Comparison of ENCODE assay signal across 8 mouse cellular contexts in genomic region chr8:84913960-84914359, GRCm38 (mm10). TPM values are rescaled to one million over a fixed set of nuclear protein-coding genes. Genes with fewer than 3 reads are reported as not detected.
DNase-seq lines count a peak whose midpoint lies in the region; ATAC-seq lines count a peak whose summit lies in the region.

No protein-coding gene starts in this region.

- WGBS in hindbrain, embryonic 12.5 days, result 34% methylated on average over 4 of the region's 4 CpGs
- WGBS in hindbrain, embryonic 16.5 days, result 24% methylated on average over 4 of the region's 4 CpGs
- 20% methylated on average over 4 of the region's 4 CpGs for WGBS in lung, embryonic 15.5 days

- DNase-seq in NIH3T3 (ENCODE audit: low read depth), result peak; percentile 31
- DNase-seq in thymus, postnatal 14 days, result peak; percentile 56
- no peak for DNase-seq in cerebellum, adult 11-12 months
- DNase-seq in left cerebral cortex, postnatal 36 days (ENCODE audit: low spot score in 2 of 2), result no peak

- H3K36me3 ChIP-seq in hindbrain, embryonic 12.5 days, result peaks cover 81% of the 10 kb centered on the region
- peaks cover 58% of the 10 kb centered on the region for H3K36me3 ChIP-seq in hindbrain, embryonic 16.5 days (ENCODE audit: control insufficient read depth, insufficient read depth, low read length)
- peaks cover 42% of the 10 kb centered on the region for H3K36me3 ChIP-seq in erythroblast, embryonic 14.5 days (ENCODE audit: control insufficient read depth)
- no peaks in the 10 kb centered on the region; the same call in 1 of the 2 replicates for H3K36me3 ChIP-seq in lung, embryonic 15.5 days

- intact Hi-C loops in left cerebral cortex, postnatal 36 days (cut with DNase I), result no loop called here

- ATAC-seq in hindbrain, embryonic 12.5 days (ENCODE audit: low FRiP score), result no peak
- ATAC-seq in hindbrain, embryonic 16.5 days, result no peak
- no peak for ATAC-seq in lung, embryonic 15.5 days (ENCODE audit: borderline replicate concordance, extremely low read depth, low FRiP score, low TSS enrichment)

- H3K27ac ChIP-seq in hindbrain, embryonic 12.5 days, result no peak overlapping the region
- no peak overlapping the region for H3K27ac ChIP-seq in hindbrain, embryonic 16.5 days (ENCODE audit: low read depth, low read length)
- H3K27ac ChIP-seq in lung, embryonic 15.5 days, result no peak overlapping the region

- H3K4me1 ChIP-seq in hindbrain, embryonic 12.5 days, result peaks cover 16% of the 10 kb centered on the region
- peaks cover 2% of the 10 kb centered on the region; the same call in 1 of the 2 replicates for H3K4me1 ChIP-seq in hindbrain, embryonic 16.5 days (ENCODE audit: control insufficient read depth, insufficient read depth, low read depth, low read length)
- peaks cover 72% of the 10 kb centered on the region for H3K4me1 ChIP-seq in erythroblast, embryonic 14.5 days (ENCODE audit: control insufficient read depth)
- H3K4me1 ChIP-seq in lung, embryonic 15.5 days, result peaks cover 19% of the 10 kb centered on the region

- no peak overlapping the region; the same call in 1 of the 2 replicates for H3K4me3 ChIP-seq in hindbrain, embryonic 12.5 days
- no peak overlapping the region for H3K4me3 ChIP-seq in hindbrain, embryonic 16.5 days (ENCODE audit: low read length)
- H3K4me3 ChIP-seq in erythroblast, embryonic 14.5 days (replicated peaks), result peak overlapping the region; percentile 75
- H3K4me3 ChIP-seq in lung, embryonic 15.5 days, result peak overlapping the region; percentile 43; the same call in 1 of the 2 replicates

- peaks cover 99% of the 10 kb centered on the region for H3K27me3 ChIP-seq in hindbrain, embryonic 12.5 days
- peaks cover 2% of the 10 kb centered on the region; the same call in 1 of the 2 replicates for H3K27me3 ChIP-seq in hindbrain, embryonic 16.5 days (replicated peaks; ENCODE audit: control insufficient read depth, insufficient read depth, low read length)
- H3K27me3 ChIP-seq in erythroblast, embryonic 14.5 days (ENCODE audit: control insufficient read depth), result peaks cover 33% of the 10 kb centered on the region
- H3K27me3 ChIP-seq in lung, embryonic 15.5 days, result peaks cover 68% of the 10 kb centered on the region

- H3K4me2 ChIP-seq in hindbrain, embryonic 12.5 days (replicated peaks), result peak overlapping the region; percentile 55
- H3K4me2 ChIP-seq in hindbrain, embryonic 16.5 days (ENCODE audit: low read length), result no peak overlapping the region
- peak overlapping the region; percentile 75 for H3K4me2 ChIP-seq in lung, embryonic 15.5 days

- H3K9me3 ChIP-seq in hindbrain, embryonic 12.5 days (replicated peaks), result no peaks in the 10 kb centered on the region
- no peaks in the 10 kb centered on the region for H3K9me3 ChIP-seq in hindbrain, embryonic 16.5 days (ENCODE audit: control insufficient read depth, low read length)
- no peaks in the 10 kb centered on the region for H3K9me3 ChIP-seq in erythroblast, embryonic 14.5 days (ENCODE audit: control insufficient read depth, low read length)
- H3K9me3 ChIP-seq in lung, embryonic 15.5 days, result no peaks in the 10 kb centered on the region

- no peak overlapping the region for H3K9ac ChIP-seq in hindbrain, embryonic 12.5 days
- no peak overlapping the region for H3K9ac ChIP-seq in hindbrain, embryonic 16.5 days (ENCODE audit: low read depth, low read length)
- no peak overlapping the region for H3K9ac ChIP-seq in lung, embryonic 15.5 days

RNA-seq across cellular contexts. Expression of gene Dnase2a, which starts 5.6 kb away (rescaled TPM):
- polyA plus RNA-seq in hindbrain, embryonic 12.5 days (2016; fragmentation: Nextera tagmentation; extraction: Ambion mirVana), result 7.6 and 8.6 TPM in 2 replicates
- polyA plus RNA-seq in hindbrain, embryonic 16.5 days (2015; fragmentation: Nextera tagmentation; extraction: Ambion mirVana), result 6.4 and 7.0 TPM in 2 replicates
- polyA plus RNA-seq in erythroblast, embryonic 14.5 days (2012), result 4.8 and 7.7 TPM in 2 replicates
- polyA plus RNA-seq in lung, embryonic 15.5 days (2015; fragmentation: Nextera tagmentation; extraction: Ambion mirVana), result 14.8 and 15.4 TPM in 2 replicates
- 1 to 10 TPM; 3.1 to 4.1 TPM for total RNA-seq in left cerebral cortex, postnatal 36 days (2021)

RNA-seq across cellular contexts. Expression of gene Klf1, which starts 12.2 kb away (rescaled TPM):
- polyA plus RNA-seq in hindbrain, embryonic 12.5 days (2016; fragmentation: Nextera tagmentation; extraction: Ambion mirVana), result 3.7 and 4.2 TPM in 2 replicates
- 0.39 and 0.56 TPM in 2 replicates for polyA plus RNA-seq in hindbrain, embryonic 16.5 days (2015; fragmentation: Nextera tagmentation; extraction: Ambion mirVana)
- polyA plus RNA-seq in erythroblast, embryonic 14.5 days (2012), result 358 and 362 TPM in 2 replicates
- 1.6 and 3.1 TPM in 2 replicates for polyA plus RNA-seq in lung, embryonic 15.5 days (2015; fragmentation: Nextera tagmentation; extraction: Ambion mirVana)
- total RNA-seq in left cerebral cortex, postnatal 36 days (2021), result not detected

RNA-seq across cellular contexts. Expression of gene Gcdh, which starts 20.2 kb away (rescaled TPM):
- polyA plus RNA-seq in hindbrain, embryonic 12.5 days (2016; fragmentation: Nextera tagmentation; extraction: Ambion mirVana), result 32.8 and 35.0 TPM in 2 replicates
- 41.4 and 42.8 TPM in 2 replicates for polyA plus RNA-seq in hindbrain, embryonic 16.5 days (2015; fragmentation: Nextera tagmentation; extraction: Ambion mirVana)
- 15.0 and 18.3 TPM in 2 replicates for polyA plus RNA-seq in erythroblast, embryonic 14.5 days (2012)
- 34.9 and 35.7 TPM in 2 replicates for polyA plus RNA-seq in lung, embryonic 15.5 days (2015; fragmentation: Nextera tagmentation; extraction: Ambion mirVana)
- 10 to 100 TPM; 29.6 to 42.4 TPM for total RNA-seq in left cerebral cortex, postnatal 36 days (2021)

RNA-seq across cellular contexts. Expression of gene Mast1, which starts 23.2 kb away (rescaled TPM):
- polyA plus RNA-seq in hindbrain, embryonic 12.5 days (2016; fragmentation: Nextera tagmentation; extraction: Ambion mirVana), result 36.8 and 37.9 TPM in 2 replicates
- 71.4 and 77.4 TPM in 2 replicates for polyA plus RNA-seq in hindbrain, embryonic 16.5 days (2015; fragmentation: Nextera tagmentation; extraction: Ambion mirVana)
- 0.01 and 0.08 TPM in 2 replicates for polyA plus RNA-seq in erythroblast, embryonic 14.5 days (2012)
- 0.49 TPM in 2 replicates for polyA plus RNA-seq in lung, embryonic 15.5 days (2015; fragmentation: Nextera tagmentation; extraction: Ambion mirVana)
- 10 to 100 TPM; 85.9 to 94.2 TPM for total RNA-seq in left cerebral cortex, postnatal 36 days (2021)

RNA-seq across cellular contexts. Expression of gene Rtbdn, which starts 32.8 kb away (rescaled TPM):
- polyA plus RNA-seq in hindbrain, embryonic 12.5 days (2016; fragmentation: Nextera tagmentation; extraction: Ambion mirVana), result 1.5 and 1.6 TPM in 2 replicates
- 3.0 and 3.2 TPM in 2 replicates for polyA plus RNA-seq in hindbrain, embryonic 16.5 days (2015; fragmentation: Nextera tagmentation; extraction: Ambion mirVana)
- not detected in 2 replicates for polyA plus RNA-seq in erythroblast, embryonic 14.5 days (2012)
- polyA plus RNA-seq in lung, embryonic 15.5 days (2015; fragmentation: Nextera tagmentation; extraction: Ambion mirVana), result 0.12 and 0.13 TPM in 2 replicates
- total RNA-seq in left cerebral cortex, postnatal 36 days (2021), result 1 to 10 TPM in 1 of 2 experiments, under 1 TPM in 1; 0.84 to 1.7 TPM

Comparison
In these comparisons a context has a peak if more than half of its experiments do, and no peak if none do; other contexts are left out.
1. H3K4me3 ChIP-seq: peak in erythroblast, embryonic 14.5 days (single experiment) and lung, embryonic 15.5 days (single experiment); none in hindbrain, embryonic 12.5 days (single experiment) and hindbrain, embryonic 16.5 days (single experiment).
2. DNase-seq: peak in NIH3T3 (single experiment) and thymus, postnatal 14 days (single experiment); none in cerebellum, adult 11-12 months (single experiment) and left cerebral cortex, postnatal 36 days (0 of 2).
3. RNA of gene Klf1, which starts 12.2 kb away (polyA plus RNA-seq): 358 to 362 TPM in erythroblast, embryonic 14.5 days; 3.7 to 4.2 TPM in hindbrain, embryonic 12.5 days, 1.6 to 3.1 TPM in lung, embryonic 15.5 days and 0.39 to 0.56 TPM in hindbrain, embryonic 16.5 days; every median in the first group is over 10 times any median in the second.